Mouse (Mus musculus) liver, embryonic 14.5 days (tissue): ENCODE results near the gene Cited1. TPM values are rescaled to one million over a fixed set of nuclear protein-coding genes. Genes with fewer than 3 reads are reported as not detected.

ENCODE experiments used
- ATAC-seq: fragments of 200-750 bp; cut with Nextera tagmentation; 2 replicates; pipeline ENCODE4 v1.8.0; 2017; ENCODE audit warnings: moderate number of reproducible peaks, mild to moderate bottlenecking, moderate library complexity; ENCODE audit not compliant: insufficient read depth
- DNase-seq, 3 experiments: peaks; one replicate each; pipeline ENCODE4 v3.0.0-alpha.2; 2012 to 2013; ENCODE audit warnings: low read depth in 3 of 3, low spot score in 3 of 3
- H3K27ac ChIP-seq: fragments of 300-500 bp; sonication (generic); 2 replicates; pipeline ENCODE4 v1.5.1; 2014; ENCODE audit warnings: moderate library complexity, mild to moderate bottlenecking, control low read depth, inconsistent platforms
- H3K27me3 ChIP-seq: fragments of 300-500 bp; sonication (generic); 2 replicates; pipeline ENCODE4 v1.6.1; 2014; ENCODE audit warnings: mild to moderate bottlenecking, low read length, moderate library complexity; ENCODE audit not compliant: control insufficient read depth, insufficient read depth
- H3K36me3 ChIP-seq: fragments of 300-500 bp; sonication (generic); replicated peaks from 2 replicates; pipeline ENCODE4 v1.6.1; 2014; ENCODE audit warnings: low read depth; ENCODE audit not compliant: control insufficient read depth, insufficient read depth
- H3K4me1 ChIP-seq, 2 experiments: fragments of 200-500 bp in 1 of 2; fragments of 300-500 bp in 1 of 2; sonication (generic) in 1 of 2; replicated peaks; 2 replicates each; pipeline ENCODE4 v1.6.1; 2012 to 2014; ENCODE audit warnings: antibody characterized with exemption in 1 of 2, inconsistent platforms in 1 of 2, low read length in 1 of 2; ENCODE audit not compliant: control insufficient read depth in 2 of 2, insufficient read depth in 2 of 2
- H3K4me2 ChIP-seq: fragments of 300-500 bp; sonication (generic); 2 replicates; pipeline ENCODE4 v1.6.1; 2014; ENCODE audit warnings: low read depth, mild to moderate bottlenecking, control low read depth, moderate library complexity
- H3K4me3 ChIP-seq, 2 experiments: fragments of 200-500 bp in 1 of 2; fragments of 300-500 bp in 1 of 2; sonication (generic) in 1 of 2; 2 replicates each; pipeline ENCODE4 v1.5.1; 2012 to 2014; ENCODE audit warnings: low read depth in 2 of 2, low read length in 2 of 2, mild to moderate bottlenecking in 2 of 2, control low read depth in 1 of 2, inconsistent platforms in 1 of 2, moderate library complexity in 1 of 2; ENCODE audit not compliant: insufficient read depth in 1 of 2
- H3K9ac ChIP-seq: fragments of 300-500 bp; sonication (generic); replicated peaks from 2 replicates; pipeline ENCODE4 v1.6.1; 2014; ENCODE audit warnings: mild to moderate bottlenecking, control low read depth, moderate library complexity
- H3K9me3 ChIP-seq: fragments of 300-500 bp; sonication (generic); 2 replicates; pipeline ENCODE4 v1.6.1; 2016; ENCODE audit warnings: low read length, mixed read lengths; ENCODE audit not compliant: control insufficient read depth
- CTCF ChIP-seq: IDR thresholded peaks from 2 replicates; pipeline ENCODE4 v1.5.1; 2016; ENCODE audit warnings: antibody characterized with exemption, low read depth, control low read depth
- EP300 ChIP-seq: IDR thresholded peaks from 2 replicates; pipeline ENCODE4 v1.6.1; 2016; ENCODE audit warnings: antibody characterized with exemption, low read depth
- WGBS: fragments of 180-500 bp; shearing (Covaris S2); extraction: QIAGEN DNeasy Blood & Tissue Kit; methylation state at CpG from one replicate; pipeline ENCODE4 v1.1.7; 2014; ENCODE audit not compliant: insufficient replicate concordance; 5-methylcytosine and 5-hydroxymethylcytosine counted together
- polyA plus RNA-seq, 2 experiments: library from polyadenylated mRNA; depleted of rRNA in 1 of 2; stranded (reverse) in 1 of 2; unstranded in 1 of 2; fragments of >200 nt; fragmentation: Nextera tagmentation in 1 of 2; extraction: Ambion mirVana in 1 of 2; gene quantifications; 2 replicates each; pipeline versions ENCODE4 v1.2.1 to v1.2.3; 2012 to 2014

Gene Cited1
- polyA plus RNA-seq, 2 experiments: 45.2 to 61.0 TPM

DNA sequence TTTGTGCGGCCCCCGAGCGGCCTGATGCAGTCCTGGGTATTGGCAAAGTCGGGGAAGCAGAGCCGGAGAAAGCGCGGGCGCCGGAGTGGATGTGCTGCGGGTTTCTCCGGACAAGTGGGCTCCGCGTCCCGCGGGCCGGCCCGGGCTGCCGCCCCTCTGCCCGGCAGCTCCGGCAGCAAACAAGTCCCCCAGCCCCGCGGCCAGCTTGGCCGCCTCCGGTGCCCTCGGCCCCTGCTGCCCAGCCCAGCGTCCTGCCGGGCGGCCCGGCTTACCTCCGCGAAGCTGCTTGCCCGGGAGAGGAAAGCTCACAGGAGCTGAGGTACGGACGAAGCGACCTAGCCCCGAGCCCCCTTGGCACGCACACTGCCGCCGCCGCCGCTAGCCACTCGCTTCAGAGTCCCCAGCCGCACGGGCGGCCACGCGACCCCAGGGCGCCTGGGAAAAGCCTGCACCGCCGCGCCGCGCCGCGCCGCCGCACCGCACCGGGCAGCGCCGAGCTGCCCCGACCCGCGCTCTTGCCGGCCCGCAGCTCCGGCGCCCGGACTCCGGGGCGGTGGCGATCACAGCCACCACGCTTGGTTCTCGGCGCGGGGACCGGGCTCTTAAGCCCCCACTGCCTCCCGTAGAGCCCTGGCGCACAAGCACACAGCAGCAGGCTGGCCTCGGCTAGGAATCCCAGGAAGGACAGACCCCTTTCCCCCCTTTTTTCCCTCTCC is 602 bp downstream of the Cited1 start:
- TF ChIP-seq CTCF: no peak
- no peaks in the 10 kb centered on the region for H3K4me1 ChIP-seq
- ATAC-seq: peak; percentile 36; the same call in 1 of the 2 replicates
- peak overlapping the region; percentile 30 to 40 for H3K4me3 ChIP-seq
- peak overlapping the region; percentile 42 for H3K4me2 ChIP-seq
- H3K27me3 ChIP-seq: peaks cover 55% of the 10 kb centered on the region
- 12% methylated on average over 47 of the region's 80 CpGs for WGBS
- H3K27ac ChIP-seq: no peak overlapping the region
- no peaks in the 10 kb centered on the region for H3K36me3 ChIP-seq
- no peaks in the 10 kb centered on the region for H3K9me3 ChIP-seq
- no peak overlapping the region for H3K9ac ChIP-seq
- no peak for DNase-seq

- Histone ChIP-seq H3K9ac (no peak overlapping the region), H3K9me3 (no peaks in the 10 kb centered on the region), H3K4me2 (peak overlapping the region; percentile 39), H3K27ac (no peak overlapping the region), H3K4me3 (peak overlapping the region; percentile 30 to 40), H3K4me1 (no peaks in the 10 kb centered on the region), H3K27me3 (peaks cover 55% of the 10 kb centered on the region), H3K36me3 (no peaks in the 10 kb centered on the region)
- no peak for ATAC-seq
- DNase-seq: no peak
- 11% methylated on average over 24 of the region's 24 CpGs for WGBS
- TF ChIP-seq CTCF (no peak), EP300 (no peak)
Measured at GRCm38 (mm10) chrX:102250891-102251170, 1.1 kb downstream of the Cited1 start.

DNA sequence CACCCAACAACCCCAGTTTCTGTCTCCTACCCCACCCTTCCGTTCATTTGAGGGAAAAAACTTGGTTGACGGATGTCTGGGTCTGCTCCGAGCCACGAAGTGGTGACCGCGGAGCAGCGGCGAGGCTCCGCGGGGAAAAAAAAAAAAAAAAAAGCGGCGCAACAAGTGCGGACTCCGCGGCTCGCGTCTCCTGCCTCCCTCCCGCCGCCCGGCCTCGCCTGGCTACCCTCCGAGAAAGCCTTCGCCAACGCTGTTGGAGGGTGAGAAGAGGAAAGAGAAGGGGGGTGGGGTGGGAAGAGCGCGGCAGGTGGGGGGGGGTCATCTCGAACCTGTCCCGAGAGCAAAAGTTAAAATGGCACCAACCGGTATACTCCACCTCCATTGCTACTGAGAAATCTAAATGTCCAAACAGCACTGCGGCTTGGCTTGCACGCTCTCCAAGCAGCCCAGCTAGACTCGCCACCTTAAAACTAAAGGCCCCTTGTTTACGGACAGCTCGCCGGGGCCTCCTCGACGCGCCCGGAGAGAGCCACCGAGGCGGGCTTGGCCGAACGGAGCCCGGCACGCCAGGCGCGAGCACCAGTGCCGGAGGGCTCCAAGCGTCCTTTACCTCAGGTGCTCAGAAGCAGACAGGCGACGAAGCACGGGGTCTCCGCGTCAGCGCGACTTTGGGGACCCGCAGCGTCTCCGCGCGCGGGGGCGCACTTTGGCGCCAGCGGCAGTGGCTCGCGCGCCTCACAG is 1.7 kb downstream of the Cited1 start:
- no peaks in the 10 kb centered on the region for H3K9me3 ChIP-seq
- DNase-seq (no peak), ATAC-seq (no peak)
- H3K4me3 ChIP-seq: peak overlapping the region; percentile 30 to 40
- no peaks in the 10 kb centered on the region for H3K36me3 ChIP-seq
- peak overlapping the region; percentile 39 for H3K4me2 ChIP-seq
- H3K4me1 ChIP-seq: no peaks in the 10 kb centered on the region
- WGBS: 14% methylated on average over 65 of the region's 68 CpGs
- H3K27me3 ChIP-seq: peaks cover 55% of the 10 kb centered on the region
- TF ChIP-seq EP300: no peak
- TF ChIP-seq CTCF: no peak
- no peak overlapping the region for H3K9ac ChIP-seq
- H3K27ac ChIP-seq: no peak overlapping the region

DNA sequence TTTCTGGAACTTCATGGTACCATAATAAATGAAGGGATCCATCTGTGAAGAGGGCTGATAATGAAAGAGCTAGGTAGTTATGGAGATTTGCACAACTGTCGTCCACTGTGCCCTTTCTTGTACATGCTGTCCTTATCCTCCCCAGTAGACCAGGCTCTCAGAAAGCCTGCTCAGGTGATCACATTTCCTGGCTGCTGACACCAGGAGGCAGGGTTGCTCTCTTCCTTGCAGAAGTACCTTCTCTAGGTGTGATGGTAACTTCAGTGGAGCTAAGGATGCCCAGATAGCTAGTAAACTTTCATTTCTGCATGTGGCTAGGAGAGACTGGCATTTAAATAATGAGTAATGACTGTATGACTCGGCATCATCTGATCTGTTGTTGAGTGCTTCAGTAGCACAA is 7.6 kb downstream of the Cited1 start:
- no peak overlapping the region for H3K4me2 ChIP-seq
- H3K4me1 ChIP-seq: no peaks in the 10 kb centered on the region
- ATAC-seq (no peak), DNase-seq (no peak)
- no peaks in the 10 kb centered on the region for H3K36me3 ChIP-seq
- 39% methylated on average over 2 of the region's 2 CpGs for WGBS
- no peaks in the 10 kb centered on the region for H3K9me3 ChIP-seq
- no peak overlapping the region for H3K27ac ChIP-seq
- H3K27me3 ChIP-seq: peaks cover 7% of the 10 kb centered on the region
- TF ChIP-seq EP300 (no peak), CTCF (peak; percentile 23; the same call in 1 of the 2 replicates)
- H3K4me3 ChIP-seq: no peak overlapping the region
- H3K9ac ChIP-seq: no peak overlapping the region

- Histone ChIP-seq H3K9me3 (no peaks in the 10 kb centered on the region), H3K36me3 (no peaks in the 10 kb centered on the region), H3K27me3 (no peaks in the 10 kb centered on the region), H3K4me2 (no peak overlapping the region), H3K4me1 (no peaks in the 10 kb centered on the region), H3K27ac (no peak overlapping the region), H3K4me3 (no peak overlapping the region), H3K9ac (no peak overlapping the region)
- DNase-seq (peak in 2 of 3 experiments; percentile 17 to 22), ATAC-seq (no peak)
- WGBS: 13% methylated on average over 1 of the region's 1 CpGs
- TF ChIP-seq EP300 (no peak), CTCF (peak; percentile 72)
Measured at GRCm38 (mm10) chrX:102219126-102219525, 32.9 kb downstream of the Cited1 start.
